Mouse (Mus musculus): Measurements from ENCODE around the gene Babam2.

GRCm38 (mm10) chr5:32133549-32134004, 436.1 kb downstream of the Babam2 start:
- TF ChIP-seq POLR2A (IDR thresholded peaks at IDR 0.05; ENCODE audit: low read depth, low read length), result no peak
- no peak for TF ChIP-seq CTCF (conservative IDR thresholded peaks at IDR 0.05; ENCODE audit: insufficient read depth, insufficient read length, low read depth, low read length)

All from kidney, adult 2 months (tissue).